Mouse (Mus musculus): Measurements from ENCODE around the gene Reep3. TPM values are rescaled to one million over a fixed set of nuclear protein-coding genes. Genes with fewer than 3 reads are reported as not detected.

Reep3 gene
- polyA plus RNA-seq, 1 experiment from 2014 or later: 29.3 TPM

- Histone ChIP-seq H3K4me1 (ENCODE audit: control insufficient read depth, insufficient read depth, low read length) (no peaks in the 10 kb centered on the region), H3K9ac (replicated peaks; ENCODE audit: low read length) (no peak overlapping the region), H3K4me3 (ENCODE audit: low read depth, low read length) (no peak overlapping the region), H3K4me2 (ENCODE audit: low read depth, low read length) (no peak overlapping the region), H3K27me3 (ENCODE audit: control insufficient read depth, insufficient read depth, low read length) (no peaks in the 10 kb centered on the region), H3K36me3 (replicated peaks; ENCODE audit: control insufficient read depth, insufficient read depth, low read depth, low read length) (no peaks in the 10 kb centered on the region), H3K27ac (replicated peaks; ENCODE audit: low read depth, low read length) (no peak overlapping the region), H3K9me3 (replicated peaks; ENCODE audit: control insufficient read depth, low read length) (no peaks in the 10 kb centered on the region)
- WGBS: 60% methylated on average over 4 of the region's 4 CpGs
- DNase-seq (ENCODE audit: low spot score): peak; percentile 36
- no peak; the same call in 1 of the 2 replicates for ATAC-seq (replicated peaks; ENCODE audit: insufficient number of reproducible peaks, low FRiP score, low TSS enrichment, low read depth)
Observed at GRCm38 (mm10) chr10:66968541-66968940, 128.2 kb downstream of the Reep3 start.

DNA sequence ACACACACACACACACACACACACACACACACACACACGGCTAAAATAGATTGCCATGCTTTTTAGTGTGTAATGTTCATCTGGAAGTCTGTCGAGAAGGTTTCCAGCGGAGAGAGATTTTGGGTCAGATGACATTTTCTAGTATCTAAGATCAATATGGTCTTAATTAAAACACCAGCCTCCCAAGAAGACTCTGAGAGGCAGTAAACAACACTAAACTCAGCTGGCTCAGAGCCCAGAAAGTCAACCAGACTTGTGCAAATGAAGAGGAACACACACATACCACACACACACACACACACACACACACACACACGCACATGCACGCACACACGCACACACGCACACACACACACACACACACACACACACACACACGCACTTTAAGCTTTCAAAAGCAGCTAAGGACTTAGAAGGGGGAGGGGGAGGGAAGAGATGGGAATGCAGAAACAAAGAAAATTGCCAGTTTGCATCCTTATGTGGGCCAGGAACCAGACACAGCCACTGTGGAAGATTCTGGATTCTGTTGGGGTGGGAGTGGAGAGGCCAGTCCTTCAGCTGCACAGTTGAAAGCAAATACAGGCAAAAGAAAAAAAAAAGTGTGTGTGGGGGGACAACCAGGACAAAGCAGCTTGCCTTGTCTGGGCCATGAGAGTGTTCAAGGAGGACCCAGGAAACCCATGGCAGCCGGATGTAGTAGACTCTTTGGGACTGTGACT, 130.2 kb downstream of the Reep3 start:
- WGBS: 61% methylated on average over 8 of the region's 9 CpGs
- DNase-seq (ENCODE audit: low spot score): peak; percentile 72

DNA sequence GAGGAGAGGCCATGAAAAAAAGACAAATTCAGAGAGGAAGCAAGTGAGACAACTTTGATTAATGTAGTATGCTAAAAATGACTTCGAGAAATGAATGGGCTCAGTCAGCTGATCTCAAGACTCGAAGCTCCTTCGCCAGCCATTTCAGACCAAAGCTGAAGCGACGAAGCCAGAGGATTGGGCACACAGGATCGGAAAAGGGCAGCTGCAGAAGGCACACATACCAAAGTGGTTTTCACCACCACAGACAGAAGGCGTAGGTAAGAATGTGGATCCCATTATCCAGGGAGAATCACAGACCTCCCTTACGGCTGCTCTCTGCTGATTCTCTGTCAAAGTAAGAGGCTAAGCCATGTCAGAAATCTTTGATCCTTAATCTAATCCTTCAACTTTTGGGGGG, 136.6 kb downstream of the Reep3 start:
- DNase-seq (ENCODE audit: low spot score) (no peak), ATAC-seq (replicated peaks; ENCODE audit: insufficient number of reproducible peaks, low FRiP score, low TSS enrichment, low read depth) (no peak)
- H3K4me2 ChIP-seq (ENCODE audit: low read depth, low read length): no peak overlapping the region
- no peaks in the 10 kb centered on the region for H3K36me3 ChIP-seq (replicated peaks; ENCODE audit: control insufficient read depth, insufficient read depth, low read depth, low read length)
- 75% methylated on average over 8 of the region's 8 CpGs for WGBS
- H3K4me1 ChIP-seq (ENCODE audit: control insufficient read depth, insufficient read depth, low read length): no peaks in the 10 kb centered on the region
- H3K27me3 ChIP-seq (ENCODE audit: control insufficient read depth, insufficient read depth, low read length): no peaks in the 10 kb centered on the region
- H3K9me3 ChIP-seq (replicated peaks; ENCODE audit: control insufficient read depth, low read length): no peaks in the 10 kb centered on the region
- no peak overlapping the region for H3K9ac ChIP-seq (replicated peaks; ENCODE audit: low read length)
- H3K27ac ChIP-seq (replicated peaks; ENCODE audit: low read depth, low read length): no peak overlapping the region
- H3K4me3 ChIP-seq (ENCODE audit: low read depth, low read length): no peak overlapping the region

More for the DNA sequence above, 130.2 kb downstream of the Reep3 start:
- ATAC-seq (replicated peaks; ENCODE audit: insufficient number of reproducible peaks, low FRiP score, low TSS enrichment, low read depth): no peak
- no peaks in the 10 kb centered on the region for H3K4me1 ChIP-seq (ENCODE audit: control insufficient read depth, insufficient read depth, low read length)
- no peak overlapping the region for H3K9ac ChIP-seq (replicated peaks; ENCODE audit: low read length)
- no peak overlapping the region for H3K4me3 ChIP-seq (ENCODE audit: low read depth, low read length)
- no peaks in the 10 kb centered on the region for H3K27me3 ChIP-seq (ENCODE audit: control insufficient read depth, insufficient read depth, low read length)
- H3K4me2 ChIP-seq (ENCODE audit: low read depth, low read length): no peak overlapping the region
- H3K9me3 ChIP-seq (replicated peaks; ENCODE audit: control insufficient read depth, low read length): no peaks in the 10 kb centered on the region
- H3K36me3 ChIP-seq (replicated peaks; ENCODE audit: control insufficient read depth, insufficient read depth, low read depth, low read length): no peaks in the 10 kb centered on the region
- H3K27ac ChIP-seq (replicated peaks; ENCODE audit: low read depth, low read length): peak overlapping the region; percentile 62

Other genes with a start within 250 kb of the Reep3 start
- 44.5 and 46.9 TPM in 2 replicates for gene Jmjd1c, start 820 bp downstream of the Reep3 start, polyA plus RNA-seq (2014; fragmentation: Nextera tagmentation; extraction: Ambion mirVana)
- gene Nrbf2, start 188.4 kb upstream of the Reep3 start, polyA plus RNA-seq (2014; fragmentation: Nextera tagmentation; extraction: Ambion mirVana): 47.3 and 48.1 TPM in 2 replicates